Mouse (Mus musculus) embryonic fibroblast, embryonic 13.5 days (primary cell): Measurements from ENCODE around the gene Primpol. TPM values are rescaled to one million over a fixed set of nuclear protein-coding genes. Genes with fewer than 3 reads are reported as not detected.

Experiments used
- H3K27ac ChIP-seq: 2 replicates; pipeline ENCODE4 v1.5.1; 2012; ENCODE audit warnings: low read length, control low read depth, inconsistent platforms; ENCODE audit not compliant: insufficient read depth
- H3K4me1 ChIP-seq: 2 replicates; pipeline ENCODE4 v1.6.1; 2011; ENCODE audit warnings: low read length; ENCODE audit not compliant: control insufficient read depth, insufficient read depth
- H3K4me3 ChIP-seq: 2 replicates; pipeline ENCODE4 v1.5.1; 2011; ENCODE audit warnings: mild to moderate bottlenecking, control low read depth, low read length; ENCODE audit not compliant: insufficient read depth
- CTCF ChIP-seq: IDR thresholded peaks from 2 replicates; pipeline ENCODE4 v1.5.1; 2011; ENCODE audit warnings: mild to moderate bottlenecking, control low read depth, low read length, moderate library complexity, borderline replicate concordance; ENCODE audit not compliant: insufficient read depth
- POLR2A ChIP-seq: IDR thresholded peaks from 2 replicates; pipeline ENCODE4 v1.6.1; 2011; ENCODE audit warnings: low read depth, mild to moderate bottlenecking, control low read depth, low read length, moderate library complexity
- polyA plus RNA-seq: library from polyadenylated mRNA; stranded (reverse); fragments of >200 nt; gene quantifications from 2 replicates; pipeline ENCODE4 v1.2.4, GENCODE M21; 2011; ENCODE audit warnings: low read depth; ENCODE audit not compliant: missing spikeins, insufficient read length

The Primpol gene
- polyA plus RNA-seq, 1 experiment: 20.5 TPM

DNA sequence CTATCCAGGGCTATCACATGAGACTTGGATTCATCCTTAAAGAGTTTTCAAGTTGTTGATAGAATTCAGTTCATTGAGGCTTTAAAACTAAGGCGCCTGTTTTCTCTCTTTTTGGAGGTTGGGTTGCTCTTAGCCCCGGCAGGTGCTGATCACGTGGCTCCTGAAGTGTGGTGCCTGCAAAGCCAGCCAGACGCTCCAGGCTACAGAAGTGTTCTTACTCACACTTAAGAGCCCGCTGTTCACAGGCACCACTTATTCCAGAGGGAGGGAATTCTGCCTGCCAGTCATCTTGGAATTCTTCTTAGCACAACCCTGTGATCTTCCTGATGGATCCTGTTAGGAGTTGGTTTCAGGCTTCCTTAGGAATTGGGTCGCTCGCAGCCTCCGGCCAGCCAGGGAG is 49.1 kb downstream of the Primpol start:
- Histone ChIP-seq H3K4me1 (no peaks in the 10 kb centered on the region), H3K4me3 (no peak overlapping the region), H3K27ac (no peak overlapping the region)
- TF ChIP-seq POLR2A (no peak), CTCF (no peak)

GRCm38 (mm10) chr8:46566914-46567529 is 50.0 kb downstream of the Primpol start:
- no peak overlapping the region for H3K4me3 ChIP-seq
- no peak for TF ChIP-seq POLR2A
- TF ChIP-seq CTCF: no peak
- H3K27ac ChIP-seq: no peak overlapping the region
- H3K4me1 ChIP-seq: no peaks in the 10 kb centered on the region

- no peaks in the 10 kb centered on the region for H3K4me1 ChIP-seq
- no peak overlapping the region for H3K4me3 ChIP-seq
- H3K27ac ChIP-seq: no peak overlapping the region
- no peak for TF ChIP-seq CTCF
- TF ChIP-seq POLR2A: no peak
Measured at GRCm38 (mm10) chr8:46562333-46562732, 54.7 kb downstream of the Primpol start.

GRCm38 (mm10) chr8:46559428-46559827 is 57.6 kb downstream of the Primpol start:
- no peak overlapping the region for H3K4me3 ChIP-seq
- H3K27ac ChIP-seq: no peak overlapping the region
- H3K4me1 ChIP-seq: no peaks in the 10 kb centered on the region
- TF ChIP-seq POLR2A (no peak), CTCF (peak; percentile 63; the same call in 1 of the 2 replicates)

GRCm38 (mm10) chr8:46552441-46552765 is 64.6 kb downstream of the Primpol start:
- H3K4me1 ChIP-seq: no peaks in the 10 kb centered on the region
- no peak overlapping the region for H3K27ac ChIP-seq
- H3K4me3 ChIP-seq: peak overlapping the region; percentile 64
- TF ChIP-seq CTCF (no peak), POLR2A (no peak)

DNA sequence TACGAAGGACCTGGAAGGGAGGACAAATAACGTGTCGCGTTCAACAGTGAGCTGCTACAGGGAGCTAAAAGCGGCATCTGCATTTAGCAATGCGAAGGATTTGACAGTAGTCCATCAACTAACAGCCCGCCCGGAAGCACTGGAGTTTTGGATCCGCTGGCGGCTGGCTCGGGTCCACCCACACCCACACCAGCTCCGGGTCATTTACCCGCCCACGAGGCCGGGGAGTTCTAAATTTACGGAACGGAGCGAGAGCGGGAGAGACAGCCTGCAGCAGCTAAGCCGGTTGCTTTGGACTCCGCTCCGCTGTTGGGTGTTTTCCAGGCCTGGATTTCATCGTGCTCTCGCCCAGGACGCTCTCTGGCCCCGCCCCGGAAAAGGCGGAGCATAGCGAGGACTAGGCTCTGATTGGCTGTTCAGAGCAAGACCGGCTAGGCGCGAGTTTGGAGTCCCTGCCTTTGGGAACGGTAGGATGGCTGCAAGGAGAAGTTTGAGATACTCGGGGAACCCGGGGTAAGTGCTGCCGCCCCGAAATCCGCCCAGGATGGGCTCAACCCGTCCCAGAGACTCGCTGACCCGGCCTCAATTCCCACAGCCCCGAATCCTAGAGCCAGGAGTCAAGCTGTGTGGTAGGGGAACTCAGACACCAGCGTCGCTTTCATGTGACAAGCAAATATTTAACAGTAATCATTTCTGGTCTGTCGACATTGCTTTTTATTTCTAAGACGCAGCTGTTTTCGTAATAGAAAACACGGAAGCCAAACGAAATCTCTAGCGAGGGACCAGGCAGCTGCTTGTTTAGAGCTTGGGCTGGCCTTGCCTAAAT is 65.2 kb downstream of the Primpol start, which contains the start of gene Cenpu:
Gene Cenpu (plus strand): TSS at position 414 of the 826 bp plus-strand sequence.
- no peak for TF ChIP-seq CTCF
- TF ChIP-seq POLR2A: peak; percentile 90
- Histone ChIP-seq H3K27ac (peak within 1 kb of the TSS; percentile 45), H3K4me1 (no peaks in the 10 kb centered on the region), H3K4me3 (peak within 1 kb of the TSS; percentile 64)

DNA sequence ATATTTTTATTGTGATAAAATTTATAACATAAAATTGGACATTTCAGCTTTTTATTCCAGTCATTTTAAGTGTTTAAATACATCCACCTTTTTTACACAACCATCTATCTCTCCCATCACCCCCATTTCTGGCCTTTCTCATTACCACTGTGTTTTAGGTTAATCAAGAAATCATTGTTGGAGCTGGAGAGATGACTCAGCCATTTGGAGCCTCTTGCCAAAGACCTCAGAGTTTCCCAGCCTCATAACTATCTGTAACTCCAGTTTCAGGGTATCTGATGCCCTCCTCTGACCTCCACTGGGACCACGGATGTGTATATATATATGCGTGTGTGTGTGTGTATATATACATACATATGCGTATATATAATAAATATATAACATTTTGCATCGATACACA is 66.0 kb downstream of the Primpol start:
- Histone ChIP-seq H3K4me3 (no peak overlapping the region), H3K27ac (no peak overlapping the region), H3K4me1 (no peaks in the 10 kb centered on the region)
- TF ChIP-seq POLR2A (no peak), CTCF (no peak)

DNA sequence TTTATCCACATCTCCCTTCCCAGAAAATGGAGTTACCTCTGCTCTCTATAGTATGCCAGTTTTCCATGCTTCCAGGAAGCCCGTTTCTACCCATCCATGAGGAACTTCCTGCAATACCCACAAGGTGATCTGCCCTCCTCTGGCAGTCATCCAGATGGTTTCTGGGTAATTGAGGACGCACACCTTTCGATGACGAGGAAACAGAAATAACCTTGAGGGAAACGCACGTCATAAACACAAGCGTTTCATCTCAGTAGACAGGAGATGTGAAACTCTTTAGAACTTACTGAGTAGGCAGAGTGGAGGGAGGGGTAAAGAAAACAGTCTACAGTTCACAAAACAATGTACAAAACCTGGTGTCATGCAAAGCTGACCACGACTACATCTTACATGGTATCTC is 67.0 kb downstream of the Primpol start:
- Histone ChIP-seq H3K4me3 (no peak overlapping the region), H3K27ac (no peak overlapping the region), H3K4me1 (no peaks in the 10 kb centered on the region)
- no peak for TF ChIP-seq POLR2A
- no peak for TF ChIP-seq CTCF

GRCm38 (mm10) chr8:46547245-46547644 is 69.8 kb downstream of the Primpol start:
- TF ChIP-seq POLR2A (no peak), CTCF (no peak)
- no peaks in the 10 kb centered on the region for H3K4me1 ChIP-seq
- no peak overlapping the region for H3K4me3 ChIP-seq
- H3K27ac ChIP-seq: no peak overlapping the region

GRCm38 (mm10) chr8:46546431-46547176 is 70.4 kb downstream of the Primpol start:
- Histone ChIP-seq H3K27ac (no peak overlapping the region), H3K4me1 (no peaks in the 10 kb centered on the region), H3K4me3 (no peak overlapping the region)
- TF ChIP-seq POLR2A (no peak), CTCF (no peak)
